Mouse (Mus musculus): ENCODE data around the gene Ikzf3. TPM values are rescaled to one million over a fixed set of nuclear protein-coding genes. Genes with fewer than 3 reads are reported as not detected.

The Ikzf3 gene
- total RNA-seq, 1 experiment from 2014 or later: 3.3 TPM

GRCm38 (mm10) chr11:98569461-98569860 is 23.6 kb upstream of the Ikzf3 start:
- DNase-seq: no peak

GRCm38 (mm10) chr11:98568326-98568725 is 22.5 kb upstream of the Ikzf3 start:
- no peak for DNase-seq

GRCm38 (mm10) chr11:98563921-98564414 is 18.1 kb upstream of the Ikzf3 start:
- no peak for DNase-seq

- DNase-seq: no peak
Measured at GRCm38 (mm10) chr11:98563025-98563424, 17.2 kb upstream of the Ikzf3 start.

- peak; percentile 43 for DNase-seq
Measured at GRCm38 (mm10) chr11:98560942-98561341, 15.1 kb upstream of the Ikzf3 start.

- no peak for DNase-seq
Measured at GRCm38 (mm10) chr11:98555124-98555700, 9.4 kb upstream of the Ikzf3 start.

- no peak for DNase-seq
Measured at GRCm38 (mm10) chr11:98553966-98554365, 8.1 kb upstream of the Ikzf3 start.

GRCm38 (mm10) chr11:98550975-98551828 is 5.4 kb upstream of the Ikzf3 start, which contains the start of gene Zpbp2:
Gene Zpbp2, plus strand, starts transcription at chr11:98551097.
- peak; percentile 95 for DNase-seq

GRCm38 (mm10) chr11:98550311-98550974 is 4.6 kb upstream of the Ikzf3 start:
- DNase-seq: no peak

GRCm38 (mm10) chr11:98549363-98549762 is 3.5 kb upstream of the Ikzf3 start:
- no peak for DNase-seq

- DNase-seq: no peak
Measured at GRCm38 (mm10) chr11:98547308-98547693, 1.5 kb upstream of the Ikzf3 start.

GRCm38 (mm10) chr11:98546529-98547307 is 887 bp upstream of the Ikzf3 start:
- DNase-seq: no peak

- no peak for DNase-seq
Measured at GRCm38 (mm10) chr11:98544890-98545677, 747 bp downstream of the Ikzf3 start.

- DNase-seq: no peak
Measured at GRCm38 (mm10) chr11:98543414-98543813, 2.4 kb downstream of the Ikzf3 start.

GRCm38 (mm10) chr11:98542553-98542952 is 3.3 kb downstream of the Ikzf3 start:
- DNase-seq: no peak

- no peak for DNase-seq
Measured at GRCm38 (mm10) chr11:98540319-98540718, 5.5 kb downstream of the Ikzf3 start.

GRCm38 (mm10) chr11:98537480-98538034 is 8.3 kb downstream of the Ikzf3 start:
- no peak for DNase-seq

- DNase-seq: no peak
Measured at GRCm38 (mm10) chr11:98526824-98527461, 18.9 kb downstream of the Ikzf3 start.

GRCm38 (mm10) chr11:98525140-98525539 is 20.7 kb downstream of the Ikzf3 start:
- no peak for DNase-seq

- no peak for DNase-seq
Measured at GRCm38 (mm10) chr11:98520468-98520867, 25.4 kb downstream of the Ikzf3 start.
